Mouse (Mus musculus) stomach, postnatal 0 days (tissue): Measurements from ENCODE around the gene Gjc1. TPM values are rescaled to one million over a fixed set of nuclear protein-coding genes. Genes with fewer than 3 reads are reported as not detected.

Experiments used
- ATAC-seq: fragments of 200-750 bp; cut with Nextera tagmentation; 2 replicates; pipeline ENCODE4 v1.8.0; 2017; ENCODE audit not compliant: low FRiP score, low TSS enrichment
- DNase-seq: peaks from one replicate; pipeline ENCODE4 v3.0.0-alpha.2; 2016; ENCODE audit warnings: low spot score
- H3K27ac ChIP-seq: fragments of 300-500 bp; sonication (generic); replicated peaks from 2 replicates; pipeline ENCODE4 v1.5.1; 2014; ENCODE audit warnings: mild to moderate bottlenecking, control low read depth
- H3K27me3 ChIP-seq: fragments of 300-500 bp; sonication (generic); 2 replicates; pipeline ENCODE4 v1.6.1; 2014; ENCODE audit warnings: low read length; ENCODE audit not compliant: control insufficient read depth, insufficient read depth
- H3K36me3 ChIP-seq: fragments of 300-500 bp; sonication (generic); 2 replicates; pipeline ENCODE4 v1.6.1; 2014; ENCODE audit warnings: low read length, mixed read lengths; ENCODE audit not compliant: control insufficient read depth, insufficient read depth
- H3K4me1 ChIP-seq: fragments of 300-500 bp; sonication (generic); replicated peaks from 2 replicates; pipeline ENCODE4 v1.6.1; 2014; ENCODE audit warnings: antibody characterized with exemption; ENCODE audit not compliant: control insufficient read depth, insufficient read depth
- H3K4me2 ChIP-seq: fragments of 300-500 bp; sonication (generic); replicated peaks from 2 replicates; pipeline ENCODE4 v1.6.1; 2014; ENCODE audit warnings: low read depth, mild to moderate bottlenecking, control low read depth, moderate library complexity
- H3K4me3 ChIP-seq: fragments of 300-500 bp; sonication (generic); 2 replicates; pipeline ENCODE4 v1.5.1; 2014; ENCODE audit warnings: low read depth, low read length, control low read depth
- H3K9ac ChIP-seq: fragments of 300-500 bp; sonication (generic); 2 replicates; pipeline ENCODE4 v1.6.1; 2014; ENCODE audit warnings: mild to moderate bottlenecking, low read length, control low read depth, mixed read lengths
- H3K9me3 ChIP-seq: fragments of 300-500 bp; sonication (generic); 2 replicates; pipeline ENCODE4 v1.6.1; 2016; ENCODE audit warnings: low read length; ENCODE audit not compliant: control insufficient read depth
- CTCF ChIP-seq: IDR thresholded peaks from 2 replicates; pipeline ENCODE4 v1.5.1; 2016; ENCODE audit warnings: antibody characterized with exemption, low read depth, mild to moderate bottlenecking, moderate library complexity
- EP300 ChIP-seq: optimal IDR thresholded peaks from 2 replicates; pipeline ENCODE3; 2016; ENCODE audit warnings: antibody characterized with exemption
- WGBS: fragments of 180-500 bp; shearing (Covaris S2); extraction: QIAGEN DNeasy Blood & Tissue Kit; methylation state at CpG from one replicate; pipeline ENCODE4 v1.1.7; 2014; 5-methylcytosine and 5-hydroxymethylcytosine counted together
- polyA plus RNA-seq: library from polyadenylated mRNA; unstranded; fragments of >200 nt; fragmentation: Nextera tagmentation; extraction: Ambion mirVana; gene quantifications from 2 replicates; pipeline ENCODE4 v1.2.1, GENCODE M21; 2015

The Gjc1 gene
- polyA plus RNA-seq, 1 experiment from 2014 or later, result 21.1 TPM

DNA sequence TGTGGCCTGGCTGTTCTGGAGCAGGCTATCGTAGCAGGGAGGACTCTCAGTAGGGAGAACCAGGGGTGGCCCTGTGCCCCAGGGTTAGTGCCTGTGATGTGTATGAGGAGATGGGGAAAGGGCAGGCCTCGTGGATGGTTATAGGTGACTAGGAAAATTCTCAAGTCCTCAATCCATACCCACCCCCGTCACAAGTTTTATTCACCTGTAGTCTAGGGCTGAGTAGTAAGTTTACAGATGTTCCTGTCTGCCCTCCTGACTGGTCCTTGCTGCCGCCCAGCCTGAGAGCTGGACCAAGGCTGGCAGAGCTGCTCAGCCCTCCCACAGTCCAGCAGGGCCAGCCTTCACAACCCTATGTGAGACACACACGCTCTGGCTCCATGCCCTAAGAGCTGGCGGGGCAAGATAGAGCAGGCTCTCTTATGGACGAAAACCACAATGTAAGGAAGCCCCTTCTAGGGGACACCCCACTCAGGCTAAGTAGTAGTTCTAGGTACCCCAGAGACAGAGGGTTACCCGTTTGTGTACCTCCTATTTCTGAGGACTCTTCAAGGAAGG, 40.3 kb downstream of the Gjc1 start:
- no peaks in the 10 kb centered on the region for H3K4me1 ChIP-seq
- ATAC-seq, result no peak
- no peaks in the 10 kb centered on the region for H3K27me3 ChIP-seq
- H3K27ac ChIP-seq, result no peak overlapping the region
- DNase-seq, result no peak
- no peaks in the 10 kb centered on the region for H3K36me3 ChIP-seq
- TF ChIP-seq CTCF (no peak), EP300 (no peak)
- 79% methylated on average over 8 of the region's 8 CpGs for WGBS
- H3K4me2 ChIP-seq, result no peak overlapping the region
- H3K9me3 ChIP-seq, result no peaks in the 10 kb centered on the region
- no peak overlapping the region for H3K9ac ChIP-seq
- H3K4me3 ChIP-seq, result no peak overlapping the region

DNA sequence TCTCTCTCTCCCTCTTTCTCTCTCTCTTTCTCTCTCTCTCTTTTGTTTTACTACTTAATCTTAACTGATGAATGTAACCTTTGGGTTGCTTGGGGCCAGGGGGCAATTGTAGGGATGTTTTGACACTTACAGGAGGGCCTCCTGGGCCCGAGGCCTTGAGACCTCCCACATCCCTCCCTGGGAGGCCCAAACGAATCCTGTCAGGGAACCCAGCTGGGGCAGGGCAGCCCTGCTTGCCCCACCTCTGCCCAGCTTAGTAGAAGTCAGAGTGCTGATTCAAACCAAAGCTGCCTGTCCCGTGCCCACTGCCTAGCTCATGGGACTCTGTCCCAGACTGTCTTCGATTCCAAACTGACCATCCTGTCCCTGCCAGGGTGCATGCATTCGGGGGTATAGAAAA, 40.9 kb downstream of the Gjc1 start:
- Histone ChIP-seq H3K27ac (no peak overlapping the region), H3K9me3 (no peaks in the 10 kb centered on the region), H3K4me2 (no peak overlapping the region), H3K9ac (no peak overlapping the region), H3K4me1 (no peaks in the 10 kb centered on the region), H3K4me3 (no peak overlapping the region), H3K27me3 (no peaks in the 10 kb centered on the region), H3K36me3 (no peaks in the 10 kb centered on the region)
- ATAC-seq (no peak), DNase-seq (no peak)
- TF ChIP-seq CTCF, result no peak
- no peak for TF ChIP-seq EP300
- WGBS, result 40% methylated on average over 5 of the region's 5 CpGs

DNA sequence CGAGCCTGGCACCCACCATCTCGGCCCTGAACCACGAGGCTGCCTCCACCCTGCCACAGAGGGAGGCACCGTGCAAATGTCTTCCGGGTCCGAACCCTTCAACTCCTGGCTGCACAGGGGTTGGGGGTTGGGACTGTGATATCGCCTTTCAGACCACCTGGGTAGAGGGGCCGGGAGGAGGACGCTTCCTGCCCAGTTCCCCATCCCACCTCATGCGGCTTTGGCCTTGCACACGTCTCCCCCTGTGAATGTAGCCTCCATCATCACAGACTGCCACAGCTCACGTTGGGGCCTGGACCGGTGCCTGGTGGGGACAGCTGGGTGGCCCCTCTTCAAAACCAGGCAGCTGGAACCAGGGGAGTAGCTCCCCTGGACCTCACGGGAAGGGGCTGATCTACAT, 41.3 kb downstream of the Gjc1 start:
- Histone ChIP-seq H3K9ac (peak overlapping the region; percentile 58), H3K9me3 (no peaks in the 10 kb centered on the region), H3K4me1 (no peaks in the 10 kb centered on the region), H3K4me3 (0 out of 2 replicates have a peak overlapping the region, but pooled peaks have one; percentile 26), H3K36me3 (no peaks in the 10 kb centered on the region), H3K27ac (0 out of 2 replicates have a peak overlapping the region, but pooled peaks have one; percentile 30), H3K27me3 (no peaks in the 10 kb centered on the region), H3K4me2 (peak overlapping the region; percentile 57)
- WGBS, result 38% methylated on average over 14 of the region's 14 CpGs
- ATAC-seq, result no peak
- no peak for DNase-seq
- TF ChIP-seq EP300 (no peak), CTCF (no peak)

DNA sequence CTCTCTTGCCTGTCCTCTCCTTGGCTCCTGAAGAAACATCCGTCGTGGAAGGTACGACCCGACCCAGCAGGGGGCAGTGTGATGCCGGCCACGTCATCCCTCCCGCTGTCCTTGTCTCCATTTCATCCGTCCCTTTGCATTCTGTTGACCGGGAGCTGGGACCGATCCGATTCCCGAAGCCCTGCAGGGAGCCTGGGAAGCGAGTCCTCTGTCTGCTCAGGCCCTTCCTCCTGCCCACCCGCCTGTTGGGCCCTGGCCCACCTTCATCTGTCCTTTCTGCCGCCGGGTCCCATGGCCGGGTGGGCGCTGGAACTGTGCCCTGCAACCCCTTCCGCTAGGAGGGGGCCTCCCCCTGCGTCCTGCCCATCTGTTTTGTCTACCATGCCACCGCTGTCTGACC, 41.9 kb downstream of the Gjc1 start:
- H3K27ac ChIP-seq, result no peak overlapping the region
- peak overlapping the region; percentile 57 for H3K4me2 ChIP-seq
- H3K4me1 ChIP-seq, result no peaks in the 10 kb centered on the region
- TF ChIP-seq CTCF (peak; percentile 91), EP300 (no peak)
- peak overlapping the region; percentile 26; the same call in 1 of the 2 replicates for H3K4me3 ChIP-seq
- ATAC-seq (peak; percentile 5; the same call in 1 of the 2 replicates), DNase-seq (peak; percentile 75)
- no peaks in the 10 kb centered on the region for H3K9me3 ChIP-seq
- peak overlapping the region; percentile 58 for H3K9ac ChIP-seq
- 33% methylated on average over 21 of the region's 21 CpGs for WGBS
- no peaks in the 10 kb centered on the region for H3K27me3 ChIP-seq
- H3K36me3 ChIP-seq, result no peaks in the 10 kb centered on the region

DNA sequence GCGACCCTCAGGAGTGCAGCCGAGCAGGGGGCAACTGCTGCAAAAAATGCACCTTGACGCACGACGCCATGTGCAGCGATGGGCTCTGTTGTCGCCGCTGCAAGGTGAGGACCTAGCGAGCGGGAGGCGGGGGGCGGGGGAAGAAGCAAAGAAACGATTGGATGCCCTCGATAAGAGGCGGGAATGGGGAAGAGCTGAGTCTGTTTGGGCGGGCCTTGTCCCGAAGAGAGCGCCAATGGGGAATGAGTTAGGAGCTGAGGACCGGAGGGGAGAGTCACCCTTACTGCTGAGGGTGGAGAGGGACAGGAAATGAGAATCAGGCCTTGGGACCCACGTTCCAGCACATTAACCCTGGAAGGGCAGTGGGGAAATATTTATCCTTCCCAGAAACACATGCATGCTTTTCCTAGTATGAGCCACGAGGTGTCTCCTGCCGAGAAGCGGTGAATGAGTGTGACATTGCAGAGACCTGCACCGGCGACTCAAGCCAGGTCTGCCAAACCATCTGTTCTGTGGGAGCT, 44.8 kb downstream of the Gjc1 start:
- Histone ChIP-seq H3K4me3 (peak overlapping the region; percentile 60), H3K4me1 (no peaks in the 10 kb centered on the region), H3K36me3 (no peaks in the 10 kb centered on the region), H3K27ac (peak overlapping the region; percentile 71), H3K27me3 (no peaks in the 10 kb centered on the region), H3K9ac (peak overlapping the region; percentile 63), H3K9me3 (no peaks in the 10 kb centered on the region), H3K4me2 (peak overlapping the region; percentile 97)
- ATAC-seq (peak; percentile 83), DNase-seq (peak; percentile 89)
- no peak for TF ChIP-seq EP300
- TF ChIP-seq CTCF, result peak; percentile 76
- WGBS, result under 1% methylated on average over 24 of the region's 25 CpGs

DNA sequence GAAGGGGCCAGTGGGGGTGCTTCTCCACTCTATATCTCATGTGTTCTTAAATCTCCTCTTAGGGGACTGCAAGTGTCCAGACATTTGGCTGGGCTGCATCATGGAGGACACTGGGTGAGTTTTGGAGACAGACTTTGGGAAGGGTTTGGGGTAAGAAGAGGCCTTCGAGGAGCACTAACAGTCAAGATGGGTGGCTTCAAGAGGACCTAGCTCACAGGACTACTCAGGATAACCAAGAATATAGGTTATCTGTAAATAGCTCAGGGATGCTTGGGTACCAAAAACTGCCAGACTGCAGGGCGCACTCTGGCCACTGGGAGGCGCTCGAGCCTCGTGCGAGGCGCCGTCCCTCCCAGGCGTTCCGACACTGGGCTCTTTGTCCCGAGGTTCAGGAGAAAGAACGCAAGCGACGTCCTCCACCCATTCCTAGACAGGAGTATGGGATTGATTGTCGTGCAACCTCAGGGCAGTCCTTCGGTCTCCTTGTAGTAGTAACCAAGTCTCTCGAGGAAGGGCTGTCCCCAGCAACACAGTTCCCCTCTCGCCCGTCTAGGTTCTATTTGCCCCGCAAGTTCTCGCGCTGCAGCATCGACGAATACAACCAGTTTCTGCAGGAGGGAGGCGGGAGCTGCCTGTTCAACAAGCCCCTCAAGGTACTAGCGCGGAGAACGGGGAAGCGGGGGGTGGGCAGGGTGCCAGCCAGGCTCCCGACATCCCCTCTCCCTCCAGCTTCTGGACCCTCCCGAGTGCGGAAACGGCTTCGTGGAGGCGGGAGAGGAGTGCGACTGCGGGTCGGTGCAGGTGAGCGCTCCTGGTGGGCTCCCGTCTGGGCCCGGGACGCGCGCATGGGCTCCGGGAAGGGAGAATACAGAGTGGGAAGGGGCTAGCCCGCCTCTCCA, 45.5 kb downstream of the Gjc1 start:
- Histone ChIP-seq H3K4me3 (peak overlapping the region; percentile 60), H3K27ac (peak overlapping the region; percentile 71), H3K9ac (peak overlapping the region; percentile 63), H3K27me3 (no peaks in the 10 kb centered on the region), H3K9me3 (no peaks in the 10 kb centered on the region), H3K36me3 (no peaks in the 10 kb centered on the region), H3K4me1 (no peaks in the 10 kb centered on the region), H3K4me2 (peak overlapping the region; percentile 97)
- peak; percentile 88 for DNase-seq
- under 1% methylated on average over 46 of the region's 46 CpGs for WGBS
- TF ChIP-seq EP300, result no peak
- TF ChIP-seq CTCF, result peak; percentile 99
- ATAC-seq, result peak; percentile 33
